Mouse (Mus musculus) CD4-positive helper T cell, adult 2 months (primary cell): ENCODE measurements around the gene Fam122a.

ENCODE experiments used
- DNase-seq: peaks from one replicate; pipeline ENCODE4 v3.0.0-alpha.2; 2012; ENCODE audit warnings: low read depth, missing footprints, low spot score

Fam122a gene

DNA sequence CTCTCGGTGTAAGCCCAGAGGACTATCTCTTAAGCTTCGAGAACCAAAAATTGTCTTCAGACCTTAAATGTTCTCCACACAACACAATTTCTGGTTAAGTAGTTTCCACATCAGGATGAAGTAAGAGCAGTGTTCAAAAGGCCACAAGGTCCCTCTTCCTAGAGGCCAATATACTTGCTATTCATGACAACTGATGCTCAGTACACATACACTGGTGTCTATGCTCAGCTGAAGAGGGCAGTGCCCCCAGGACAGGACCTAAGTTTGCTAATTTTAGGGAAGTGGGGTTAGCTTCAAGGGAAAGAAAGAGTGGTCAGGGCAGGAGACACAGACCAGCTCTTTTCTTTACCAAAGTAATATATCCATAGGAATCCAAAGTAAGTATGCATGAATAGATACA, 45.8 kb downstream of the Fam122a start:
- DNase-seq = no peak

DNA sequence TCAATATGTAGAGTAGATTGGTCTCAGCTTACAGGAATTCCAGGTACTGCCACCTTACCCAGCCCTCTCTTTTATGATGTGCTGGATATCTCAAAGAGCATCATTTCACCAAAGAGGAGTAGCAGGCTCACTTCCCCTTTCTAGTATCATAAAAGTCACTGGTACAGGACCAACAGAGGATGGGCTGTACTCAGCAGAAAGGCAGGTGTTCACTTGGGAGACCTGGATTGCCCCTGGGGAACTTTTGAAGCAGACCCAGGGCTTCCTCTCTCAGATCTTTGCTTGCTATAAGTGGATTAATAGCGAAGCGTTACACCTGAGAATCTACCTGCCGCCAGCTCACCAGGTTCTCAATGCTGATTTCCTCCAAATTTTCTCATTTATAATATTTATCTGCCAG, 49.1 kb downstream of the Fam122a start:
- DNase-seq = no peak

DNA sequence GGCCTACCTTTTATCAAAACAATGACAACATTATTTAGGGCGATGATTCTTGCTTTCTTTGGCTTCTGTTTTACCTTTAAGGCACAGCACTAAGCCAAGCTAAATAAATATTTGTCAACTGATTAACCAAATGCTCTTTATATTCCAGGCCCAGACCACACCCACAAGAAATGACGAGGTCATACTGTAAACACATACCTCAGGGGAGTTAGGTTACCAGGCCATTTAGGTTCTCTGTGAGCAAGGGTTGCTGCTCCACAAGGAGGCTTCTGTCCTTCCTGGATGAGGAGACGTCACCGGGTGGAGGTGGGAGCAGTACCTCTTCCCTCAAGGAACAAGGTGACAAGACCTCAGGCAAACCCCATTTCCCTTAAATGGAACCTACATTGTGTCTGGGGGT, 49.9 kb downstream of the Fam122a start:
- no peak for DNase-seq

DNA sequence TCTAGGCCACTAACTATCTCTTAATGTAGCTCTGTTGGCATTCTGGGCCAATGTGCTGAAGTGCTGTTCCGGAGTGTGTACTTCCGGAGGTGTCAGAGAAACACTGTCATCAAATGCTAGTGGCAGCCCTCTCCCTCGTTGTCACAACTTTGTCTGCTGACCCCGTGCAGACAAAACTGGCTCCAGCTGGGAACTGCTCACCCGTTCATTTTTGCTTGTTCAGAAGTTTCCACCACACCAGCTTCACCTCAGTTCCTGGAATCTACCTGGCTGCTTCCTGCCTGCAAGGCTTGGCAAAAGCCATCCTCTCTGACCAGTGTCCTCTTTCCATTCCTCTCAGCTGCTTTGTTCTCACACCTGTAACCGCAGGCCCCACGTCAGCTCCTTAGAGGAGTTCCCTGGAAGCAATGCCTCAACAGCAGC, 50.4 kb downstream of the Fam122a start:
- DNase-seq = no peak
